Mouse (Mus musculus) embryonic facial prominence, embryonic 10.5 days (tissue): ENCODE measurements around the gene Diras1. TPM values are rescaled to one million over a fixed set of nuclear protein-coding genes. Genes with fewer than 3 reads are reported as not detected.
A peak's percentile ranks its signal among the peaks of the same experiment; 100 is the strongest.
"Not testable (repeated sequence)": the region's sequence is repeated elsewhere in the genome, so short reads cannot be mapped to it uniquely, and the experiment has no call there.

Source experiments
- DNase-seq: peaks from one replicate; pipeline ENCODE4 v3.0.0-alpha.2; 2017; ENCODE audit warnings: low spot score
- H3K27ac ChIP-seq: fragments of 300-500 bp; sonication (generic); replicated peaks from 2 replicates; pipeline ENCODE4 v1.5.1; 2016; ENCODE audit warnings: mild to moderate bottlenecking
- H3K27me3 ChIP-seq: fragments of 300-500 bp; sonication (generic); replicated peaks from 2 replicates; pipeline ENCODE4 v1.6.1; 2016; ENCODE audit warnings: low read depth, mild to moderate bottlenecking; ENCODE audit not compliant: poor library complexity, severe bottlenecking
- H3K36me3 ChIP-seq: fragments of 300-500 bp; sonication (generic); replicated peaks from 2 replicates; pipeline ENCODE4 v1.6.1; 2016; ENCODE audit warnings: mild to moderate bottlenecking, moderate library complexity
- H3K4me1 ChIP-seq: fragments of 300-500 bp; sonication (generic); 2 replicates; pipeline ENCODE4 v1.6.1; 2016
- H3K4me3 ChIP-seq: fragments of 300-500 bp; sonication (generic); 2 replicates; pipeline ENCODE4 v1.5.1; 2016; ENCODE audit warnings: mild to moderate bottlenecking, moderate library complexity
- H3K9me3 ChIP-seq: fragments of 300-500 bp; sonication (generic); 2 replicates; pipeline ENCODE4 v1.6.1; 2016; ENCODE audit warnings: mild to moderate bottlenecking
- WGBS: fragments of 180-500 bp; shearing (Covaris S2); methylation state at CpG from one replicate; pipeline ENCODE4 v1.1.7; 2016; 5-methylcytosine and 5-hydroxymethylcytosine counted together
- polyA plus RNA-seq: library from polyadenylated mRNA; unstranded; fragments of >200 nt; fragmentation: Nextera tagmentation; extraction: Ambion mirVana; gene quantifications from 2 replicates; pipeline ENCODE4 v1.2.1, GENCODE M21; 2016

Gene Diras1
- polyA plus RNA-seq, 1 experiment from 2014 or later: 1.4 TPM

GRCm38 (mm10) chr10:81052577-81052976, 27.1 kb upstream of the Diras1 start:
- H3K27ac ChIP-seq: no peak overlapping the region
- DNase-seq: no peak
- 93% methylated on average over 5 of the region's 5 CpGs for WGBS
- no peaks in the 10 kb centered on the region for H3K9me3 ChIP-seq
- peaks cover 94% of the 10 kb centered on the region for H3K36me3 ChIP-seq
- no peaks in the 10 kb centered on the region for H3K27me3 ChIP-seq
- peaks cover 12% of the 10 kb centered on the region for H3K4me1 ChIP-seq
- H3K4me3 ChIP-seq: no peak overlapping the region

GRCm38 (mm10) chr10:81051133-81051532, 25.7 kb upstream of the Diras1 start:
- no peaks in the 10 kb centered on the region for H3K27me3 ChIP-seq
- no peak for DNase-seq
- H3K36me3 ChIP-seq: peaks cover 95% of the 10 kb centered on the region
- no peak overlapping the region for H3K27ac ChIP-seq
- peaks cover 4% of the 10 kb centered on the region for H3K4me1 ChIP-seq
- no peaks in the 10 kb centered on the region for H3K9me3 ChIP-seq
- no peak overlapping the region for H3K4me3 ChIP-seq
- 94% methylated on average over 6 of the region's 6 CpGs for WGBS

- no peak overlapping the region for H3K4me3 ChIP-seq
- H3K4me1 ChIP-seq: peaks cover 4% of the 10 kb centered on the region
- 83% methylated on average over 4 of the region's 4 CpGs for WGBS
- H3K9me3 ChIP-seq: no peaks in the 10 kb centered on the region
- peak; percentile 31 for DNase-seq
- no peaks in the 10 kb centered on the region for H3K27me3 ChIP-seq
- H3K36me3 ChIP-seq: peaks cover 98% of the 10 kb centered on the region
- H3K27ac ChIP-seq: no peak overlapping the region
These were observed 25.2 kb upstream of the Diras1 start for GRCm38 (mm10) chr10:81050645-81051044.

GRCm38 (mm10) chr10:81045246-81045645, 19.8 kb upstream of the Diras1 start:
- peaks cover 80% of the 10 kb centered on the region for H3K36me3 ChIP-seq

GRCm38 (mm10) chr10:81041458-81042175, 16.2 kb upstream of the Diras1 start:
- no peaks in the 10 kb centered on the region for H3K27me3 ChIP-seq
- H3K9me3 ChIP-seq: no peaks in the 10 kb centered on the region
- 34% methylated on average over 13 of the region's 13 CpGs for WGBS
- no peak overlapping the region for H3K27ac ChIP-seq
- H3K36me3 ChIP-seq: peaks cover 44% of the 10 kb centered on the region
- DNase-seq: peak; percentile 75
- H3K4me3 ChIP-seq: no peak overlapping the region
- H3K4me1 ChIP-seq: peaks cover 11% of the 10 kb centered on the region; the same call in 1 of the 2 replicates

More at GRCm38 (mm10) chr10:81045246-81045645, 19.8 kb upstream of the Diras1 start:
- H3K4me3 ChIP-seq, H3K4me1 ChIP-seq, H3K27me3 ChIP-seq, DNase-seq, H3K27ac ChIP-seq, H3K9me3 ChIP-seq: not testable (repeated sequence)
- 92% methylated on average over 14 of the region's 14 CpGs for WGBS

GRCm38 (mm10) chr10:81036988-81037580, 11.6 kb upstream of the Diras1 start, which contains the start of gene Slc39a3:
Gene Slc39a3, minus strand, starts transcription at chr10:81037426.
- WGBS: 1% methylated on average over 35 of the region's 35 CpGs
- H3K27me3 ChIP-seq: no peaks in the 10 kb centered on the region
- peak; percentile 98 for DNase-seq
- no peaks in the 10 kb centered on the region for H3K9me3 ChIP-seq
- peak within 1 kb of the TSS; percentile 81 for H3K4me3 ChIP-seq
- no peaks in the 10 kb centered on the region; the same call in 1 of the 2 replicates for H3K36me3 ChIP-seq
- H3K4me1 ChIP-seq: peaks cover 11% of the 10 kb centered on the region; the same call in 1 of the 2 replicates
- peak within 1 kb of the TSS; percentile 81 for H3K27ac ChIP-seq

GRCm38 (mm10) chr10:81036251-81036650, 10.8 kb upstream of the Diras1 start:
- no peak for DNase-seq
- WGBS: 75% methylated on average over 7 of the region's 7 CpGs
- Histone ChIP-seq H3K9me3 (no peaks in the 10 kb centered on the region), H3K27me3 (no peaks in the 10 kb centered on the region), H3K27ac (no peak overlapping the region), H3K4me3 (no peak overlapping the region), H3K36me3 (peaks cover 3% of the 10 kb centered on the region), H3K4me1 (peaks cover 11% of the 10 kb centered on the region; the same call in 1 of the 2 replicates)

GRCm38 (mm10) chr10:81033586-81033985, 8.1 kb upstream of the Diras1 start:
- H3K9me3 ChIP-seq: no peaks in the 10 kb centered on the region
- no peaks in the 10 kb centered on the region for H3K27me3 ChIP-seq
- no peak overlapping the region for H3K27ac ChIP-seq
- WGBS: 85% methylated on average over 10 of the region's 10 CpGs
- H3K4me1 ChIP-seq: peaks cover 11% of the 10 kb centered on the region; the same call in 1 of the 2 replicates
- H3K4me3 ChIP-seq: no peak overlapping the region
- H3K36me3 ChIP-seq: peaks cover 17% of the 10 kb centered on the region
- no peak for DNase-seq

GRCm38 (mm10) chr10:81029031-81029430, 3.6 kb upstream of the Diras1 start:
- Histone ChIP-seq H3K36me3 (peaks cover 17% of the 10 kb centered on the region), H3K27me3 (peaks cover 26% of the 10 kb centered on the region), H3K4me3 (no peak overlapping the region; the same call in 1 of the 2 replicates), H3K4me1 (peaks cover 10% of the 10 kb centered on the region), H3K27ac (no peak overlapping the region), H3K9me3 (no peaks in the 10 kb centered on the region)
- 77% methylated on average over 10 of the region's 10 CpGs for WGBS
- DNase-seq: no peak

GRCm38 (mm10) chr10:81028219-81028618, 2.8 kb upstream of the Diras1 start:
- no peaks in the 10 kb centered on the region for H3K9me3 ChIP-seq
- H3K4me1 ChIP-seq: peaks cover 10% of the 10 kb centered on the region
- no peak overlapping the region for H3K27ac ChIP-seq
- no peak overlapping the region for H3K4me3 ChIP-seq
- no peak for DNase-seq
- peaks cover 34% of the 10 kb centered on the region for H3K27me3 ChIP-seq
- H3K36me3 ChIP-seq: peaks cover 17% of the 10 kb centered on the region

- Histone ChIP-seq H3K27me3 (peaks cover 43% of the 10 kb centered on the region), H3K4me3 (no peak overlapping the region), H3K4me1 (peaks cover 10% of the 10 kb centered on the region), H3K9me3 (no peaks in the 10 kb centered on the region), H3K27ac (no peak overlapping the region), H3K36me3 (peaks cover 17% of the 10 kb centered on the region)
- no peak for DNase-seq
- 57% methylated on average over 4 of the region's 4 CpGs for WGBS
These were observed 1.9 kb upstream of the Diras1 start for GRCm38 (mm10) chr10:81027331-81027730.

- H3K36me3 ChIP-seq: peaks cover 17% of the 10 kb centered on the region
- no peak overlapping the region for H3K4me3 ChIP-seq
- H3K27me3 ChIP-seq: peaks cover 48% of the 10 kb centered on the region
- DNase-seq: no peak
- no peak overlapping the region for H3K27ac ChIP-seq
- 88% methylated on average over 5 of the region's 5 CpGs for WGBS
- H3K4me1 ChIP-seq: peaks cover 13% of the 10 kb centered on the region
- H3K9me3 ChIP-seq: no peaks in the 10 kb centered on the region
These were observed 1.4 kb upstream of the Diras1 start for GRCm38 (mm10) chr10:81026857-81027256.
